Mouse (Mus musculus) splenic B cell, adult 2 months (primary cell): ENCODE data around the gene Pi16.
"Not testable (repeated sequence)": the region's sequence is repeated elsewhere in the genome, so short reads cannot be mapped to it uniquely, and the experiment has no call there.

Experiments used
- DNase-seq: peaks from one replicate; pipeline ENCODE4 v3.0.0-alpha.2; 2011; ENCODE audit warnings: low read depth, low spot score
- H3K27me3 ChIP-seq: 2 replicates; pipeline ENCODE4 v1.6.1; 2012; ENCODE audit warnings: mild to moderate bottlenecking, low read length, moderate library complexity, mixed read lengths; ENCODE audit not compliant: control insufficient read depth, poor library complexity, insufficient read depth, severe bottlenecking
- H3K36me3 ChIP-seq: 2 replicates; pipeline ENCODE4 v1.6.1; 2012; ENCODE audit warnings: mild to moderate bottlenecking, low read length, moderate library complexity, mixed read lengths; ENCODE audit not compliant: control insufficient read depth, poor library complexity, insufficient read depth, severe bottlenecking

The Pi16 gene

GRCm38 (mm10) chr17:29348996-29349395 is 31.5 kb downstream of the Pi16 start:
- no peak for DNase-seq
- Histone ChIP-seq H3K36me3 (no peaks in the 10 kb centered on the region; the same call in 1 of the 2 replicates), H3K27me3 (no peaks in the 10 kb centered on the region)

- H3K36me3 ChIP-seq, DNase-seq, H3K27me3 ChIP-seq: not testable (repeated sequence)
Observed at GRCm38 (mm10) chr17:29351056-29351455, 33.6 kb downstream of the Pi16 start.

DNA sequence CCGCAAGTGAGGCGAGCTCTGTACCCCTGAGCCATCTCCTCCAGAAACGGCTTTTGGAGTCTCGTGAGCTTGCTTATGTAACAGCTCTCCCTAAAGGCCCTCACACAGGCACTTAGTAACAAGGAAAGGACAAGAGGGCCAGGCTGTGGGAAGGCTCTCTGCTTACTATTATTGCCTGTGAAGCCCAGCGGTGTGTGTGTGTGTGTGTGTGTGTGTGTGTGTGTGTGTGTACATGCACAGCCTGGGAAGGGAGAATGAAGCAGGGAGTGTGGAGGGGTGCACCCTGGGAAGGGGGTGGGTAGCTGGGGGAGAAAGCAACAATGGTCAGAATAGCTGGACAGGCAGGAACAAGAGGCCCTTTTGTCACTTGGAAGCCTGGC is 38.0 kb downstream of the Pi16 start:
- H3K36me3 ChIP-seq: no peaks in the 10 kb centered on the region
- DNase-seq: no peak
- H3K27me3 ChIP-seq: no peaks in the 10 kb centered on the region

DNA sequence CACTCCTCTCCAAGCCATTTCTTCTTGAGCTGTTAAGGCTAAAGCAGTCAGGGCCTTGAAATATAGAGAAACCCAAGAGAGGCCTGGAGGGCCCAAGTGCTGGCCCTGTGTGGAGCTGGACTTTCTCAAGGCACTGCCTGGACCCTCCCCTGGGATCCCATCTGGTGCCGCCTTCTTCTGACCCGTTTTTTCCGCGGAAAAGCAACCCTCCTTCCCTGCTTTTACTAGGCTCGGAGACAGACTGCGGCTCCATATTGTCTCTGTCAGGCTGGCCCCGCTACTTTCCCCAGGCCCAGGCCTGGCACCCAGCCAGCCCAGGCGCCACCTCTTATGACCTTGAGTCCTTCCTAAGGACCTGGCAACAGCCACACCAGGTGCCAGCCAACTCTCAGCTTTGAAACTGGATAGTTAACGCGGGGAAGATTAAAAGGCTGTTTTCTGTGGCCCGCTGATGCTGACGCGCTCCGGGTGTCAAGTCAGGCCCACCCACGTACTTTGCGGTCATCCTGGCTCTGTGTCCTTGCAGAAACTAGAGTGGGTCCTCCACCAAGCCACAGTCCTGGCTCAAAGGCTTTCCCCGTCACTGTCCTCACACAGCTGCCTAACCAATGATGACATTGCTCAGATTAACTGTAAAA is 38.5 kb downstream of the Pi16 start:
- DNase-seq: no peak

GRCm38 (mm10) chr17:29356479-29356856 is 39.0 kb downstream of the Pi16 start:
- peak; percentile 51 for DNase-seq

More for the DNA sequence above, 38.5 kb downstream of the Pi16 start:
- Histone ChIP-seq H3K27me3 (no peaks in the 10 kb centered on the region), H3K36me3 (no peaks in the 10 kb centered on the region)

DNA sequence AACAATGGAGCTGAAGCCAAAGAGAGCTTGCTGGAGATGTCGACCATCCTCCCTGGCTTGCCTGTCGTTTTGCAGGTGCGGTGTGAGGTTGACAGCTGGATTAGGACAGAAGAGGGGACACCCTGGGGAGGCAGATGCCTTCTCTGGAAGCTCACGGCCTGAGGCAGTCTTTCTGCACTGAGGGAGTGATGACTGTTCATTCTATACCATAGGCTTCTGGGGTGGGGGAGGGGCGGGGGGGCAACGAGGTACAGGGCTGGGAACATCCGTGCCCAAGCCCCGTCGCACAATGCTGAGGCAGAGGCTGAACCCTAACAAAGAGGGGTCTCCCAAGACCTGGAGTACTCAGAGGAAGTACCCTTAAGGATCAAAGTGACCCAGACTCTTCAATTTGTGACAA is 39.4 kb downstream of the Pi16 start:
- no peak for DNase-seq
- Histone ChIP-seq H3K36me3 (no peaks in the 10 kb centered on the region), H3K27me3 (no peaks in the 10 kb centered on the region)

More at GRCm38 (mm10) chr17:29356479-29356856, 39.0 kb downstream of the Pi16 start:
- Histone ChIP-seq H3K36me3 (no peaks in the 10 kb centered on the region), H3K27me3 (no peaks in the 10 kb centered on the region)

GRCm38 (mm10) chr17:29358928-29359327 is 41.4 kb downstream of the Pi16 start:
- no peaks in the 10 kb centered on the region for H3K27me3 ChIP-seq
- no peaks in the 10 kb centered on the region for H3K36me3 ChIP-seq

DNA sequence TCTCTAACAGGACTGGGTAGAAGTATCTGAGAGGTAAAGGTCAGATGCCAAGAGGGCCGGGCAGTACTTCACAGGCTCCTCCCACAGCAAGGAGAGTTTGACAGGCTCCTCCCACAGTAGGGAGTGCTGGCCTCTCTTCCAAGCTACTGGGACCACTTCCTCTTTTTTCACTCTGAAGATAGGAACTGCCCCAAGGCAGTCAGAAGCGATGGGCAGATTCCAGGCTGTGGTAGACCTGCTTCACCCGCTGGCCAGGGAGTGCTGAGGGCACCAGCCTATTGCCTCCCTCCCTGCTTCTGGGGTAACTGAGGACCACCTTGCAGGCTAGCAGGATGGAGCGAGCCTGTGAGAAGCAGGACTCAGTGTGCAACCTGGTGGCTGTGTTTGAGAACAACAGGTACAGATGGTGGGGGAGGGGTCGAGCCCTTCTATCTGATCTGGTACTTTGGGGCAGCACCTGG is 43.3 kb downstream of the Pi16 start, which contains the start of gene Fgd2:
TSS of gene Fgd2 (plus strand) at position 154 of the 461 bp plus-strand sequence.
- Histone ChIP-seq H3K27me3 (no peaks in the 10 kb centered on the region), H3K36me3 (peaks cover 2% of the 10 kb centered on the region; the same call in 1 of the 2 replicates)
- DNase-seq: peak; percentile 75

More at GRCm38 (mm10) chr17:29358928-29359327, 41.4 kb downstream of the Pi16 start:
- no peak for DNase-seq

- Histone ChIP-seq H3K27me3 (no peaks in the 10 kb centered on the region), H3K36me3 (peaks cover 2% of the 10 kb centered on the region)
- DNase-seq: peak; percentile 81
Observed at GRCm38 (mm10) chr17:29361982-29362691, 44.7 kb downstream of the Pi16 start.

DNA sequence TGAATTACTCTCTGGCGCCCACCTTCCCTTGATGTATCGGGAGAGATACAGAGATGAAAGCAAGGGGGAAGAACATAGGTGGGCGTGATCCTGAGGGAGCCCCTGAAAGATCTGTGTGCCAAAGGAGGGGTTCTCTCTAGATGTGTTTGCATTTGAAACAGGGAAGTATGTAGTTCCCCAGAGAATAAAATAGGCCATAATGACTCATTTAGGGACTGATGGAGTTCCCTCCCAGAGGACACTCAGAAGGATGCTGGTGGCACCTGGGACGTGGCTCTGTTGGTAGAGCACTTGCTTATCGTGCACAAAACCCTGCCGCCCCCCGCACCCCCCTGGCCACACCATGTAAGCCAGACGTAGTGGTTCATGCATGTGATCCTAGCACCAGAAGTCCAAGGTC is 45.6 kb downstream of the Pi16 start:
- DNase-seq: peak; percentile 72
- Histone ChIP-seq H3K27me3 (no peaks in the 10 kb centered on the region), H3K36me3 (peaks cover 5% of the 10 kb centered on the region)

- DNase-seq: peak; percentile 69
- peaks cover 12% of the 10 kb centered on the region for H3K36me3 ChIP-seq
- H3K27me3 ChIP-seq: no peaks in the 10 kb centered on the region
Observed at GRCm38 (mm10) chr17:29365105-29365621, 47.7 kb downstream of the Pi16 start.

DNA sequence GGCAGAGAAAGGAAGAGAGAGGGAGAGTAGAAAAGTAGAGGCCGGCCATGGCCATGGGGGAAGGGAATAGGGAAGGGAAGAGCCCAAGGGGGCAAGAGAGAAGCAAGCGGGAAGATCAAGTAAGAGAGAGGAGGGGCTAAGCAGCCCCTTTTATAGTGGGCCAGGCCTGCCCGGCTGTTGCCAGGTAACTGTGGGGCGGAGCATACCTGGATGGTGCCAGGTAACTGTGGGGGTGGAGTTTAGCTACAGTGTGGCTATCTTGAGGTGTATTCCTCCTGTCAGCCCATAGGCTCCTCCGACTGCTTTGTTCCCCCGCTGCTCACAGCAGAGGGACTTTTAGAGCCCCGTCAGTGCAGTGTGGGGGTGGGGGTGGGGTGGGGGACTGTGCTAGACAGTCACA is 51.2 kb downstream of the Pi16 start:
- no peak for DNase-seq
- Histone ChIP-seq H3K27me3 (no peaks in the 10 kb centered on the region), H3K36me3 (peaks cover 13% of the 10 kb centered on the region)

DNA sequence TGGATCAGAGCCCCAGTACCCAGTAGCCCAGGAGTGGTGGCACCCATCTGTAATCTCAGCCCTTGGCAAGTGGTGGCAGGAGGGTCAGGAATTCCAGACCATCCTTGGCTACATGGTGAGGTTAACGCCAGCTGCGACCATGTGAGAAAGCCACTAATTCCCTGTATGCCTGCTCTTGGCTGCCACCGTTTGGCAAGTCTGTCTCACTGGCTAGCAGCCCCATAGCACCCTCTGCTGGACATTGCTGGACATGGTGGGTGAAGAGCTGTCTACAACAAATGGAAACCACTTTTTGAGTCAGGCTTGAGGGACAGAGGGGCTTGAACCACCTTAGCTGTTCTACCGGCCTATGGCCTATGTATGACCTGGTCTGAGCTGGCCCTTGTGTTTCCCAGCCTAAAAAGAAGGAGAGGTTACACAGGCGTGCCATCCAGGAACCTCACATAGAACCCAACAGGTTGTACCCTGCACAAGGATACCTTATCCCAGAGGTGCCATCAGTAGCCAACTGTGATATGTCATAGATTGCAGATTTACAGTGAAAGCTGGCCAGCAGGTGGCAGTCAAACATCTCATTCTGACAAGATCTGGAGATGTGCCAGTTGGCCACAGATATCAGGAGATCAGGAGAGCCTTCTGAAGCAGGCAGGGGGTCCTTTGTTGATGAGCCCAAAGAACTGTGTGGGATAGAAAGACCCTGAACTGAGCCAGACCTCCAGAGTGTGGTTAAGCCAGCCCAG is 53.7 kb downstream of the Pi16 start:
- peaks cover 13% of the 10 kb centered on the region for H3K36me3 ChIP-seq
- H3K27me3 ChIP-seq: no peaks in the 10 kb centered on the region
- peak; percentile 95 for DNase-seq

DNA sequence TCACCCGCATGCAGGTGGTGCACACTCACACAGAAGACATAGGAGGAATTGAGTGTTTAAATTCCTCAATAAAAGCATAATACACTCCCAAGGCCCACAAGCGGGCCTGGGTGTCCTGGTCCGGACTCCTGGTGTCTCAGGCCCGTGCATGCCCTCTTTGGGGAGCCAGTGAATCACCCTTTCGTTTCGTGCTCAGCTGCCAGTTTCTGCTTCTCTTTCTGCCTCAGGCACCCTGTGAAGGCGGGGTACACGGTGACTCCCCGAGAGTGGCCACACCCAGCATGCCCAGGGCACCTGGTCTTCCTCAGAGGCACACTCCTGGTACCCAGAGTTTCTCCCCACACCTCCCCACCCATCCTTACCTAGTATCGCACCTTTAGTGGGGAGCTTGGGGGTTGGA is 58.4 kb downstream of the Pi16 start:
- Histone ChIP-seq H3K36me3 (peaks cover 11% of the 10 kb centered on the region), H3K27me3 (no peaks in the 10 kb centered on the region)
- no peak for DNase-seq

DNA sequence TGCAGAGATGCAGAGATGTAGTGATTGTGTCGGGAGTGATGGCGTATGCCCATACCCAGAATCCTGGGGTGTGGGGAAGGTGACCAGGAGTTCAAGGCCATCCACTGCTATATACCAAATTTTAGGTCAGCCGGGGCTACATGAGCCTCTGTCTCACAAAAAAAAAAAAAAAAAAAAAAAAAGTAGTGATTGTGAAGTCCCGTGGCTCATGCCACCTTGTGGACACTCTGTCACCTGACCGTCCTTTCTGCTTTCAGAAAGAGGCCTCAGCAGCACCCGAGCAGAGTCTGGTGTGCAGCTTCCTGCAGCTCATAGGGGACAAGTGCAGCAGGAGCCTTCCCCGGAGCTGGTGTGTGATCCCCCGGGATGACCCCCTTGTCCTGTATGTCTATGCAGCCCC is 60.6 kb downstream of the Pi16 start:
- no peak for DNase-seq
- H3K27me3 ChIP-seq: no peaks in the 10 kb centered on the region
- peaks cover 10% of the 10 kb centered on the region for H3K36me3 ChIP-seq
